Mouse (Mus musculus): ENCODE data around the gene Me3. TPM values are rescaled to one million over a fixed set of nuclear protein-coding genes. Genes with fewer than 3 reads are reported as not detected.
A peak's percentile ranks its signal among the peaks of the same experiment; 100 is the strongest.

The Me3 gene
- total and polyA plus RNA-seq, 3 experiments: 107 to 140 (median 119) TPM

DNA sequence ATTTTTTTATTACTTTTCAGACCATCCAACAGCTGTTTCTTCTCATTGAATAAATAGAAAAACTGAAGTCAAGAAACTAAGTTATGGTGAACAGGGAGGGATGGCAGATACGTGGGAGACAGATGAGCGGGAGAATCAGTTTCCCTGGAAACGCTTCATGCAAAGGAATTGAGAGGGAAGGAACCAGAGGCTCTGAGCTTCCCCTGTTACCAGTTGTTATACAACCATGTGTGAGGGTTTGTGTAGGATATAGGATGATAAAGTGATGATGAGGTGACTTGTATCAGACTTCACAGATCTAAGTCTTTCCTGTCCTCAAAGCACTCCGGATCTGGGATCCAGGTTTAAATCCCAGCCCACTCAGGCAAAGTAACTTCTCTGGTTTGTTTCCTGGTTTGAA, 3.2 kb upstream of the Me3 start:
- WGBS: 75% methylated on average over 4 of the region's 4 CpGs
- intact Hi-C loops (cut with DNase I): no loop called here

DNA sequence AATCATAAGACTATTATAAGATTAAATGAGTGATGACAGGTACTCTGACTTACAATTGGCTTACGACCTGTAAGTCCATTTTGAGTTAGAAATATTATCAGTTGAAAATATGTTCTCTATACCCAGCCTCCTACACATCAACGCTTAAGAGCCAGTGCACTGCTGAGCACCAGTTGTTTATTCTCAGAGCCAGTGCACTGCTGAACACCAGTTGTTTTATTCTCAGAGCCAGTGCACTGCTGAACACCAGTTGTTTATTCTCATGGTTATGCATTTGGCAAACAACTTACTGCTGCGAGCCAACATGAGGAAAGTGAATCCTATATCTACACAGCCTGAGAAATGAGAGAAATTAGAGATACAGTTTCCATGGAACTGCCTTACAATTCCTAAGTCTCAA, 2.3 kb upstream of the Me3 start:
- WGBS: 54% methylated on average over 3 of the region's 3 CpGs
- no peaks in the 10 kb centered on the region; the same call in 1 of the 2 replicates for H3K4me1 ChIP-seq (ENCODE audit: control insufficient read depth, insufficient read depth, low read length)
- no peak overlapping the region for H3K4me3 ChIP-seq
- H3K9ac ChIP-seq (ENCODE audit: low read depth, low read length): no peak overlapping the region
- TF ChIP-seq EP300 (IDR thresholded peaks at IDR 0.05; ENCODE audit: insufficient read depth, low read depth, low read length) (no peak), CTCF (IDR thresholded peaks at IDR 0.05) (no peak), POLR2A (IDR thresholded peaks at IDR 0.05; ENCODE audit: insufficient read depth, low read depth, low read length) (no peak)
- H3K27me3 ChIP-seq (ENCODE audit: control insufficient read depth, insufficient read depth, low read length): no peaks in the 10 kb centered on the region
- DNase-seq: no peak
- no peaks in the 10 kb centered on the region for H3K79me2 ChIP-seq (replicated peaks; ENCODE audit: control insufficient read depth, insufficient read depth, low read length)
- intact Hi-C loops (cut with DNase I): loop anchor here (5.0 kb wide), 2 partner anchors 68 to 113 kb away; no protein-coding TSS in a partner anchor
- H3K36me3 ChIP-seq (ENCODE audit: control insufficient read depth, insufficient read depth, low read length): no peaks in the 10 kb centered on the region
- no peak overlapping the region for H3K27ac ChIP-seq

More for the DNA sequence above, 3.2 kb upstream of the Me3 start:
- no peak for DNase-seq
- no peak for TF ChIP-seq CTCF (IDR thresholded peaks at IDR 0.05)
- Histone ChIP-seq H3K4me3 (no peak overlapping the region), H3K9ac (ENCODE audit: low read depth, low read length) (no peak overlapping the region), H3K36me3 (ENCODE audit: control insufficient read depth, insufficient read depth, low read length) (no peaks in the 10 kb centered on the region), H3K79me2 (replicated peaks; ENCODE audit: control insufficient read depth, insufficient read depth, low read length) (no peaks in the 10 kb centered on the region), H3K4me1 (ENCODE audit: control insufficient read depth, insufficient read depth, low read length) (no peaks in the 10 kb centered on the region; the same call in 1 of the 2 replicates), H3K27ac (no peak overlapping the region), H3K27me3 (ENCODE audit: control insufficient read depth, insufficient read depth, low read length) (no peaks in the 10 kb centered on the region)

DNA sequence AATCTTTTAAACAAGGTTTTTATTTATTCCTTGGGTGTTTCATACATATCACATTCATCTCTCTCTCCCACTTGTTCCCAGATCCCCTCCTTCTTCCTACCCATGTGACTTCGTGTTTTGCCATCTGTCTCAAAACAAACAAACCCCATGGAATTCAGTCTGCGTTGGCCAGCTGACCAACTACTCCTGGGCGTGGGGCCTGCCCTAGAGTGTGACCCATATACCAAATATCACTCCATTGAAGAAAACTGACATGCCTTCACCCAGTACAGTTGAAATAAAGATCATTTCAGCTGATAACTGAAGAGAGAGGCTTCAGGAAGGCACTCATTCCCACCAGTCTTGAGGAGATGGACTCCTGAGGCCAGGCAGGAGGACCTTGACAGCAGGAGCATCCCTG, 1.4 kb upstream of the Me3 start:
- Histone ChIP-seq H3K27me3 (ENCODE audit: control insufficient read depth, insufficient read depth, low read length) (no peaks in the 10 kb centered on the region), H3K79me2 (replicated peaks; ENCODE audit: control insufficient read depth, insufficient read depth, low read length) (no peaks in the 10 kb centered on the region), H3K4me1 (ENCODE audit: control insufficient read depth, insufficient read depth, low read length) (no peaks in the 10 kb centered on the region; the same call in 1 of the 2 replicates), H3K36me3 (ENCODE audit: control insufficient read depth, insufficient read depth, low read length) (no peaks in the 10 kb centered on the region), H3K27ac (no peak overlapping the region), H3K9ac (ENCODE audit: low read depth, low read length) (no peak overlapping the region), H3K4me3 (no peak overlapping the region)
- no peak for TF ChIP-seq CTCF (IDR thresholded peaks at IDR 0.05)
- TF ChIP-seq POLR2A (IDR thresholded peaks at IDR 0.05; ENCODE audit: insufficient read depth, low read depth, low read length): no peak
- no peak for TF ChIP-seq EP300 (IDR thresholded peaks at IDR 0.05; ENCODE audit: insufficient read depth, low read depth, low read length)
- intact Hi-C loops (cut with DNase I): loop anchor here (5.0 kb wide), 2 partner anchors 68 to 113 kb away; no protein-coding TSS in a partner anchor
- DNase-seq: no peak
- 68% methylated on average over 3 of the region's 3 CpGs for WGBS

DNA sequence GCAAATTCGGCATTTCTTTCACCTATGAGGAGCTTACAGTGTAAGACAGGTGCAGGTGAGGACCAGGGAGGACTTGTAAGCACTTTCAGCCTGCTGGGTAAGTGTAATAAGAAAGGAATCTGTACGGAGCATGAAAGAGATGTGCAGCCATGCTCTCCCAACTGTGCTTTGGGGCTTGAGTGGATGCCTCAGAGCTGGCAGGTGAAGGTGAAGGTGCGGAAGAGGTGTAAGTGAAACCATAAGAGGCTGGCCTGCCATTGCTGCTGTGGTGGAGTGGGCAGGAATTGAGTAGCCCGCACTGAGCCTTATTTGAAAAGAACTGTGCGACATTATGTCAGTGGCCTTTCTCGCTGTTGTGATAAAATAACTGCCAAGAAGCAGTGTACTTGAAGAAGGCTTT, 8.3 kb downstream of the Me3 start:
- no peak for DNase-seq
- H3K4me1 ChIP-seq (ENCODE audit: control insufficient read depth, insufficient read depth, low read length): peaks cover 4% of the 10 kb centered on the region
- H3K79me2 ChIP-seq (replicated peaks; ENCODE audit: control insufficient read depth, insufficient read depth, low read length): no peaks in the 10 kb centered on the region
- no peak overlapping the region for H3K9ac ChIP-seq (ENCODE audit: low read depth, low read length)
- intact Hi-C loops (cut with DNase I): no loop called here
- H3K36me3 ChIP-seq (ENCODE audit: control insufficient read depth, insufficient read depth, low read length): peaks cover 2% of the 10 kb centered on the region; the same call in 1 of the 2 replicates
- H3K27me3 ChIP-seq (ENCODE audit: control insufficient read depth, insufficient read depth, low read length): no peaks in the 10 kb centered on the region
- peak overlapping the region; percentile 8; the same call in 1 of the 2 replicates for H3K27ac ChIP-seq
- no peak for TF ChIP-seq EP300 (IDR thresholded peaks at IDR 0.05; ENCODE audit: insufficient read depth, low read depth, low read length)
- TF ChIP-seq POLR2A (IDR thresholded peaks at IDR 0.05; ENCODE audit: insufficient read depth, low read depth, low read length): no peak
- TF ChIP-seq CTCF (IDR thresholded peaks at IDR 0.05): no peak
- 72% methylated on average over 6 of the region's 6 CpGs for WGBS
- no peak overlapping the region for H3K4me3 ChIP-seq

DNA sequence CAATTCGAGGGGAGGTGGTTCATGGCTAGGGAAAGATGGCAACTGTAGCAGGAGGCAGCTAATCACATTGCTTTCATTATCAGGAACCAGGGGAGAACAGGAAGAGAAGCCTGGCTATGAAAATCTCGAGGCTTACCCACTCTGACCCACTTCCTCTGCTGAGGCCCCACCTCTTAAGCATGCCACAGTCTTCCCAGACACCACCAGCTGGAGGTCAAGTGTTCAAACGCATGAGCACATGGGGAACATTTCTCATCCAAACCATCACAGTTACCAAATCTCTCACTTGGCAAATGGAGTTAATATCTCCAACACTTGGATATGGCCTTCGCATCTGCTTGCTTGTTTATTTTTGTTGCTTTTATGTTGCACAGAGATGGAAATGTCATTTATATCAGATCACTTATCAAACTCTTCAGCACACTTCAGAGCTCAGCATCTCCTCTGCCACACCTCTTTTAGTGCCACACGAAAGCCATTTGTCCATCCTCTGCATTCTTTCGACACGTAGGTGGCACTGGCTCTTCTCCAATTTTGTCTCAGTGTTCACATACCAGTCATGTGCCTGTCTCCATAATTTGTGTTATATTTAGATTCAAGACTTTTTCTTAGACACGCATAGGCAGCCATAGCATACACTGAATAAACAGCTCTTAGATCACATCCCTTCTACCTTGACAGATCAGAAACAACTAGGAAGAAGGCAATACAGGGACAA, 8.9 kb downstream of the Me3 start:
- H3K4me3 ChIP-seq: no peak overlapping the region
- H3K27ac ChIP-seq: peak overlapping the region; percentile 8
- TF ChIP-seq POLR2A (IDR thresholded peaks at IDR 0.05; ENCODE audit: insufficient read depth, low read depth, low read length): no peak
- no peak for TF ChIP-seq EP300 (IDR thresholded peaks at IDR 0.05; ENCODE audit: insufficient read depth, low read depth, low read length)
- no peak for TF ChIP-seq CTCF (IDR thresholded peaks at IDR 0.05)
- intact Hi-C loops (cut with DNase I): no loop called here
- H3K79me2 ChIP-seq (replicated peaks; ENCODE audit: control insufficient read depth, insufficient read depth, low read length): no peaks in the 10 kb centered on the region
- WGBS: 44% methylated on average over 8 of the region's 8 CpGs
- no peaks in the 10 kb centered on the region for H3K27me3 ChIP-seq (ENCODE audit: control insufficient read depth, insufficient read depth, low read length)
- DNase-seq: no peak
- no peak overlapping the region for H3K9ac ChIP-seq (ENCODE audit: low read depth, low read length)
- peaks cover 2% of the 10 kb centered on the region; the same call in 1 of the 2 replicates for H3K36me3 ChIP-seq (ENCODE audit: control insufficient read depth, insufficient read depth, low read length)
- peaks cover 4% of the 10 kb centered on the region for H3K4me1 ChIP-seq (ENCODE audit: control insufficient read depth, insufficient read depth, low read length)

DNA sequence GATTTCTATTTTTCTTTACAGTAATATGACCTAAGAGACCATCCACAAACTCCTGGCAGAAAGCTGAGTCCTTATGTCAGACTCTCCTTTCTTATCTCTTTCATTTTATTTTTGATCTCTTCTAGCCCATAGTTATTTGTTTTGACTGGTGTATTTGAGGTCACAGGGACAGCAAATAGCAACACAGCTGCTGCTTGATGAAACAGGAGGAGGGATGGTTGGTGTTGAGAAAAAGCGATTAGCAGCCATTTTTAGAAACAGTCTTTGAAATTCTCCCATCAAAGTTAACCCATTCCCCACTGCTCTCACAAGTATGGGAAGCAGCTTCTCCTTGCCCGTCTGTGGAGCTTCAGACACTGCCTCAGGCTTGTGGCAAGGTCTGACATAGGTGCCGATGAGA, 12.8 kb downstream of the Me3 start:
- H3K4me1 ChIP-seq (ENCODE audit: control insufficient read depth, insufficient read depth, low read length): peaks cover 4% of the 10 kb centered on the region
- no peaks in the 10 kb centered on the region for H3K27me3 ChIP-seq (ENCODE audit: control insufficient read depth, insufficient read depth, low read length)
- H3K27ac ChIP-seq: peak overlapping the region; percentile 34
- DNase-seq: no peak
- no peak for TF ChIP-seq CTCF (IDR thresholded peaks at IDR 0.05)
- no peak for TF ChIP-seq EP300 (IDR thresholded peaks at IDR 0.05; ENCODE audit: insufficient read depth, low read depth, low read length)
- no peak for TF ChIP-seq POLR2A (IDR thresholded peaks at IDR 0.05; ENCODE audit: insufficient read depth, low read depth, low read length)
- WGBS: 49% methylated on average over 3 of the region's 3 CpGs
- intact Hi-C loops (cut with DNase I): no loop called here
- H3K79me2 ChIP-seq (replicated peaks; ENCODE audit: control insufficient read depth, insufficient read depth, low read length): no peaks in the 10 kb centered on the region
- peaks cover 2% of the 10 kb centered on the region; the same call in 1 of the 2 replicates for H3K36me3 ChIP-seq (ENCODE audit: control insufficient read depth, insufficient read depth, low read length)
- no peak overlapping the region for H3K4me3 ChIP-seq
- H3K9ac ChIP-seq (ENCODE audit: low read depth, low read length): no peak overlapping the region
